Mouse (Mus musculus): ENCODE measurements at regions not wholly inside any gene's neighbourhood (a gene's known extent, or its start where the extent isn't known, plus 50 kb on each side); places are given as distances from the start of the nearest gene placed in this dataset.

- intact Hi-C loops (cut with DNase I) = no loop called here
- no peak for DNase-seq (ENCODE audit: low spot score in 2 of 2)
These were observed 51.3 kb upstream of the Cd28 start for GRCm38 (mm10) chr1:60665329-60665728.

GRCm38 (mm10) chr1:60662301-60662986 lies 54.2 kb upstream of the Cd28 start:
- intact Hi-C loops (cut with DNase I) = no loop called here
- DNase-seq (ENCODE audit: low spot score in 2 of 2) = no peak

- no peak for DNase-seq (ENCODE audit: low spot score in 2 of 2)
- intact Hi-C loops (cut with DNase I) = no loop called here
These were observed 54.7 kb upstream of the Cd28 start for GRCm38 (mm10) chr1:60661857-60662256.

- no peak for DNase-seq (ENCODE audit: low spot score in 2 of 2)
- intact Hi-C loops (cut with DNase I) = no loop called here
These were observed 57.0 kb upstream of the Cd28 start for GRCm38 (mm10) chr1:60659604-60660003.

GRCm38 (mm10) chr1:60659041-60659440 lies 57.6 kb upstream of the Cd28 start:
- no peak for DNase-seq (ENCODE audit: low spot score in 2 of 2)
- intact Hi-C loops (cut with DNase I) = no loop called here

- no peak for DNase-seq (ENCODE audit: low spot score in 2 of 2)
- intact Hi-C loops (cut with DNase I) = no loop called here
These were observed 58.2 kb upstream of the Cd28 start for GRCm38 (mm10) chr1:60658383-60658782.

GRCm38 (mm10) chr1:60657511-60657910 lies 59.1 kb upstream of the Cd28 start:
- intact Hi-C loops (cut with DNase I) = no loop called here
- no peak for DNase-seq (ENCODE audit: low spot score in 2 of 2)

GRCm38 (mm10) chr1:60656976-60657375 lies 59.6 kb upstream of the Cd28 start:
- DNase-seq (ENCODE audit: low spot score in 2 of 2) = no peak
- intact Hi-C loops (cut with DNase I) = no loop called here

- no peak for DNase-seq (ENCODE audit: low spot score in 2 of 2)
- intact Hi-C loops (cut with DNase I) = no loop called here
These were observed 60.7 kb upstream of the Cd28 start for GRCm38 (mm10) chr1:60655691-60656595.

- intact Hi-C loops (cut with DNase I) = no loop called here
These were observed 61.4 kb upstream of the Cd28 start for GRCm38 (mm10) chr1:60655206-60655605.

GRCm38 (mm10) chr1:60652570-60653011 lies 64.0 kb upstream of the Cd28 start:
- intact Hi-C loops (cut with DNase I) = no loop called here

More at GRCm38 (mm10) chr1:60655206-60655605, 61.4 kb upstream of the Cd28 start:
- no peak for DNase-seq (ENCODE audit: low spot score in 2 of 2)

GRCm38 (mm10) chr1:60650158-60650557 lies 66.4 kb upstream of the Cd28 start:
- intact Hi-C loops (cut with DNase I) = no loop called here
- no peak for DNase-seq (ENCODE audit: low spot score in 2 of 2)

More at GRCm38 (mm10) chr1:60652570-60653011, 64.0 kb upstream of the Cd28 start:
- peak in 1 of 2 experiments; percentile 11 for DNase-seq (ENCODE audit: low spot score in 2 of 2)

GRCm38 (mm10) chr1:60649303-60649850 lies 67.2 kb upstream of the Cd28 start:
- DNase-seq (ENCODE audit: low spot score in 2 of 2) = no peak
- intact Hi-C loops (cut with DNase I) = no loop called here

- no peak for DNase-seq (ENCODE audit: low spot score in 2 of 2)
- intact Hi-C loops (cut with DNase I) = no loop called here
These were observed 69.8 kb upstream of the Cd28 start for GRCm38 (mm10) chr1:60646828-60647227.

- intact Hi-C loops (cut with DNase I) = no loop called here
- DNase-seq (ENCODE audit: low spot score in 2 of 2) = no peak
These were observed 70.4 kb upstream of the Cd28 start for GRCm38 (mm10) chr1:60646174-60646573.

GRCm38 (mm10) chr1:60645176-60645575 lies 71.4 kb upstream of the Cd28 start:
- no peak for DNase-seq (ENCODE audit: low spot score in 2 of 2)
- intact Hi-C loops (cut with DNase I) = no loop called here

GRCm38 (mm10) chr1:60642761-60643160 lies 73.8 kb upstream of the Cd28 start:
- DNase-seq (ENCODE audit: low spot score in 2 of 2) = no peak
- intact Hi-C loops (cut with DNase I) = no loop called here

GRCm38 (mm10) chr1:60642175-60642574 lies 74.4 kb upstream of the Cd28 start:
- no peak for DNase-seq (ENCODE audit: low spot score in 2 of 2)
- intact Hi-C loops (cut with DNase I) = no loop called here

- no peak for DNase-seq (ENCODE audit: low spot score in 2 of 2)
- intact Hi-C loops (cut with DNase I) = no loop called here
These were observed 74.4 kb upstream of the Raph1 start for GRCm38 (mm10) chr1:60641324-60641764.

- intact Hi-C loops (cut with DNase I) = no loop called here
- DNase-seq (ENCODE audit: low spot score in 2 of 2) = no peak
These were observed 72.6 kb upstream of the Raph1 start for GRCm38 (mm10) chr1:60639536-60639935.
